Mouse (Mus musculus) thymus, adult 2 months (tissue): ENCODE data around the gene Ghr.

Experiments
- CTCF ChIP-seq: fragments of 200-500 bp; IDR thresholded peaks from 2 replicates; pipeline ENCODE4 v1.5.1; 2012; ENCODE audit warnings: mild to moderate bottlenecking, control low read depth, low read length, moderate library complexity, borderline replicate concordance; ENCODE audit not compliant: control insufficient read depth, poor library complexity, insufficient read depth; ENCODE audit errors: extremely low read depth
- POLR2A ChIP-seq: fragments of 200-500 bp; IDR thresholded peaks from 2 replicates; pipeline ENCODE4 v1.6.1; 2012; ENCODE audit warnings: mild to moderate bottlenecking, low read length, control low read depth, moderate library complexity; ENCODE audit not compliant: control insufficient read depth, poor library complexity, insufficient read depth; ENCODE audit errors: extremely low read depth

- TF ChIP-seq CTCF (no peak), POLR2A (no peak)
Measured at GRCm38 (mm10) chr15:3319929-3320328, 263.4 kb downstream of the Ghr start.
